Mouse (Mus musculus): Measurements from ENCODE around the gene Drd3. TPM values are rescaled to one million over a fixed set of nuclear protein-coding genes. Genes with fewer than 3 reads are reported as not detected.
A peak's percentile ranks its signal among the peaks of the same experiment; 100 is the strongest.

Drd3 gene
- total RNA-seq, 2 experiments from 2014 or later: not detected

DNA sequence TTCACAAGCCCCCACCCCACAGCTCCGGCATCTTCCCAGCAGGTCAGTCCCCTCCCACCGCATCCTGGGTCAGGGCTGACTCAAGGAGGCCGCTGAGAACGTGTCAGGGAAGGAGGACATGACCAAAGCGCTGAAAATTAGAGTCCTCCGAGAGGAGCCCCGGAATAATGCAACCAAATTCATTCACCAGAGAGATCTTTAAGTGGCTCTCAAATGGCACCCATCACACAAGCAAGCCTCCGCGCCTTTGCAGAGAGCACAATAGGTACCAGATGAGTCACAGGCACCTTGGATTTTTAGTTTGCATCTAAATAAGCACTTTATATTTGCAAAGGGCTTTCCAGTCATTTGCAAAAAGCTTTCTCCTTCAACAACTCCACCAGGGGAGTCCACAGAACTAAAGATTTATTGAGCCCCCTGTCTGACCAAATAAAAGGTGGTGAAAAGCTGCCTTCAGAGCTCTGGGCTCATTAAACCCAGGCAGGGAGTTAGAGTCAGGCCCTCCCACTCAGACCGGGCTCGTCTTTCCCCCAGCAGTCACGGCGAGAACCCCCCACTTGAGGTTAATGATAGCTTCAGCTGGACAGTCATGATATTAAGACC is 46.4 kb downstream of the Drd3 start:
- no peak for ATAC-seq (replicated peaks; ENCODE audit: poor library complexity, severe bottlenecking)

DNA sequence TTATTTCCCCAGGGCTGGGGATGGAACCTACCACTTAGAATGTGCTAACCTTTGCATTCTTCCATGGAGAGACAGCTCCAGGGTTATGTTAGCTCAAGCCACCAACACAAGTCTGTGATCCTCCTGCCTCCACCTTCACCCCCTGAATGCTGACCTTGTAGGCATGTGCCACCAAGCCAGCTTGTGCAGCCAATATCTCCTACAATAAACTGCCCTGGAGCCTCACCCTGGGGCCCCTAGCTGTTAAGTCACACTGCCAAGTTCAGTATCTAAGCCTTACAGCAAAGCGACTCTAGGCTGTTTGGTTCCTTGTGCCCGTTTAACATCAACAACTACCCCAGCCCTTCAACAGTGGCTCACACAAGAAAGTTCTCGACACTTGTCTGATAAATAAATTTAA is 47.3 kb downstream of the Drd3 start:
- ATAC-seq (replicated peaks; ENCODE audit: poor library complexity, severe bottlenecking): no peak

DNA sequence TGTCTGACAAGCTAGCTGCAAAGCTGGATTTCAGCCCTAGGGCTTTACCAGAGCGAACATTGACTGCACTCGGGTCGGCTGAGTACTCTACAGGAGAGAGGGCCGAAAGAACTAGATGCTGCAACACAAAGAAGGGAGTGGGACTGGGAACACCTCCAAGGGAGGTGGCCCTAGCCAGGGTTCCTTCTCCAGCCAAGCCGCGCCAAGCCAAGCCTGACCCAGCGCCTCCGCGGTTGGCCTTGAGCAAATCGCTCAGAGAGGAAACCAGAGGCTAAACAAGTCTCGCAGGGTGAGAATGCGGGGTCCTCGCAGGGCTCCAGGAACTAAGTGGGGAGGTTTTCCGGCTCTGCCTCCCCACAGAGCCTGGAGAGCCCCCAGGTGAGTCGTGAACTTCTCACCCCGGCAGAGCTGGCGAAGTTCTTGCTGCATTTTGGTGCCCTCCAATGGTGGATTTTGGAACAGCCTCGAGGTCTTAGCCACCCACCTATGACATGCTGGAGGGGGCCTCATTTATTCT is 48.0 kb downstream of the Drd3 start:
- ATAC-seq (replicated peaks; ENCODE audit: poor library complexity, severe bottlenecking): peak; percentile 89

DNA sequence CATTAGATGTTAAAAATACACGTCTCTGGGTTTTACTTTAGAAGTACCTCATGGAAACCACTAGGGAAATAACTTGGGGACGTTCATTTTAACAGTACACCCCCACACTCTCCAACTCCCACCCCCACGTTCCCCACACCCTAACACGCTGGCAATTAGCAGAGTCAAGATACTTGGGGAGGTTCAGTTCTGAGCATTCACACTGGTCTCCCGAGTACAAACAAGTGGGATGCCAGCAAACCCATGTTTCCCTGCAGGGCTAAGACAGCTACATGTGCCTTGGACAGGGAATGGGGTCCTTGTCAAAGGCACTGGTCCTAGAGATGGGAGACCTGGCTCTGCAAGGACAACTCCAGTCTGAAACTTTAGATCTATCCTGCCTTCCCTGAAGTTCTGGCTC is 48.6 kb downstream of the Drd3 start:
- ATAC-seq (replicated peaks; ENCODE audit: poor library complexity, severe bottlenecking): no peak

DNA sequence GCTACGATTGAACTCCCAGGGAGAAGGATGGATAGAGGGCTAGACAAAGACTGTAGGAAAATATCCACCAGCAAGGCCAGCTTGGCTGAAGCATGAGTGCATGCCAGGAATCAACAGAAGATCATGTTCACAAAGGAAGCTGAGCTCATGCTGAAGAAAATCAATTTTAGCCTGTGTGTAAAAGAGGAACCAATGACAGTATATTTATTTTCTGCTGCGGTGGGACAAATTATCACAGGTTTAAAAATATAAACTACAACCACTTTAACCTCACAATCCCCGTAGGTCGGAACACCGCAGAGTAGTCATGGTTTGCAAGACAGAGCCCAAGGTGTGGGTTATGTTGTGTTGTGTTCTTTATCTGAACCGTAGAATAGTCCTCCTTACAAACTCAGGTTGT is 50.5 kb downstream of the Drd3 start:
- no peak for ATAC-seq (replicated peaks; ENCODE audit: poor library complexity, severe bottlenecking)

DNA sequence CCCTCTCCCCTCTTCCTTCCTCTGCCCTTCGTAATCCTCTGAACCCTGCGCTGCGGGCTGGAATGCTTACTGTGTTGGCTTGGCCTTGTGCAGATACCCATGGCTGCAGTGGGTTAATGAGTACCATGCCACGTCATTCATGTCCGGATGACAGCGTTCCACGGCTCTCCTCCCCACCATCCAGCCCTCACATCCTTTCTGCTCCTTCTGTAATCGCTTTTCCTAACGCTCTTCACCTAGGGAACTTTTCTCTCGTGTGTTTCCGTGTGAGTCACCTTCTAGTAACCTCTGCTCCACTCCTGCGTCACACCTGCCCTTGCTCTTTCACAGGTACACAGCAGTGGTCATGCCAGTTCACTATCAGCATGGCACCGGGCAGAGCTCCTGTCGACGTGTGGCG is 53.2 kb downstream of the Drd3 start:
- no peak for ATAC-seq (replicated peaks; ENCODE audit: poor library complexity, severe bottlenecking)

DNA sequence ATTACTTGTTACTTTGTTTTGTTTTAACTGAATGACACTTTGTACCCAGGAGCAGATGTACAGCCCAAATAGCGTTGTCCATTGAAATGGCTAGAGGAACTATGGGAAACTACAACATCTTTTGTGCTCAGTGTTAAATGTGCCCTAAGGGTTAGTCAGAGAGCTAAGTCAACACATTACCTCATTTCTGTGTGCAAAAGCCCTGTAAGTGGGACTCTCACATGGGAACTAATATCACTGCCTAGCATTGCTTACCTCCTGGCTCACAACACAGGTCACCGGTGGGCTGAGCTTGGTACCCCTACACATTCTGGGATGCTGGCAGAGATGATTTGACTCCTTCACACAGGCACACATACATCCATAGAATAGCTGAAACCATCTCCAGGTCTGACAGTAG is 55.6 kb downstream of the Drd3 start:
- no peak for ATAC-seq (replicated peaks; ENCODE audit: poor library complexity, severe bottlenecking)

DNA sequence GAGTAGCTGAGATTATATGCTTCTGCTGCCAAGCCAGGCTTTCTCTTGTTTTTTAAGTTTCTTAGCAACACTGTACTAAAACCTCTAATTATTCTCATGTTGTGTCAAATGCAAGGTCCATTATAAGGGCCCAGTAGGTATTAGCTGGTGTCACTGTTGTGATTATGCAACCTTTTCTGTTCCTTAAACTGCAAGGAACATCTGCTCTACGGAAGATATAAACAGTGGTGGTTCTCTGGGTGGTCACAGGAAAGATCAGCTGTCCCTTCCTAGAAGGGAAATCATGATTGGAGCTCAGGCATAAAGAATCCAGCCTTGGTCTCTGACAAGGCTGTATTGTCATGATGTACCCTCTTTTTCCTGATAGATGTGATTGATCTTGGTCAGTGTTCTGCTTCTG is 57.6 kb downstream of the Drd3 start:
- peak; percentile 80 for ATAC-seq (replicated peaks; ENCODE audit: poor library complexity, severe bottlenecking)

DNA sequence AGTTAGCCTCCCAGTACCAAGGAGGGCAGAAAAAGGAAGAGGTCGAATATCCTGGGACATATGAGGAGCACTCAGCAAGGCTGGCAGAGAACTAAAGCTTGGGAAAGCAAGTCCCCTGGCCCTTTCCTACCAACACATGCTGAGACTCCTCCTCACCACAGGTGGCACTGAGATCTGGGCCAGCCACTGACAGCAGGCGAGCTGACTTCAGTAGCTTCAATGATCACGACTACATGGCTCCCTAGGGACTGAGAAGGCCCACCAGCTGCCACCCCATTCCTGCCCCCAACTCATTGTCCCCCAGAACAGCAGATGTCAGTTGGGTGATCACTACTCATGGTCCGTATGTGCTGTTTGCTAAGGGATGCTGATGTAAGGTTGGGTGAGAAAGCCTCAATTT is 60.8 kb downstream of the Drd3 start:
- ATAC-seq (replicated peaks; ENCODE audit: poor library complexity, severe bottlenecking): no peak

DNA sequence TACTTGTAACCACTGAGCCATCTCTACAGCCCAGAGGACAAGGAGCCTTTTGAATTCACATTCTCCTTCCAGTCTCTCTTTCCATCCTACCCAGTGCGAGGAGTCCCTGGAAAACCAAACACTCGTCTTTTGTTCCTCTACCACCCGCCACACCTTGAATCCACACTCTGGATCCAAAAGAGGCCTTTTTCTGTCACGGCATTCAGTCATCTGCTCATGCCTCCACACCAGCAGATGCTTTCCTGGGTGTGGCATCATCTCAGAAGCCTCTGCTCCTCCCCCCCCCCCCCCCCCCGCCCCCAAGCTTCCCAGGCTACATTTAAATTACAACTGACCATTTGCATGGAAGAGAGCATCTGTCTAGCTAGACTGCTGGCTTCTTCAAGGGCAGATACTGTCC is 62.5 kb downstream of the Drd3 start:
- no peak for ATAC-seq (replicated peaks; ENCODE audit: poor library complexity, severe bottlenecking)

DNA sequence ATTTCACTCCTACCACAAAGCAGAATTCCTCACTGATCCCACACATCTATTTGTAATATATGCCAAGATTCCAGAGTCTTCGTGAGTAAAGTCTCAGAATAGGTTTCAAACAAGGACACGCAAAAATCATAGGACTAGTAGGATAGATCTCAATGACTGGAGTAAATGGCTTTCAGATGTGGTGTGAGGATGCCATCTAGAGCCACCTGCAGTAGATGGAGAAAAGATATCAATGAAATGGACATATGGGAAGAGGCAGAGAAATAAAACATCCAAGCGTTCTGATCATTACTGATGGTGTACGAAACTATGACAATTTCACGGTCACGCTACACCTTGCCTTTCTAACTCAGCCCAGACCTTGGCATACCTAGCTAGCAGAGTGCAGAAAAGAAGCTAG is 64.6 kb downstream of the Drd3 start:
- ATAC-seq (replicated peaks; ENCODE audit: poor library complexity, severe bottlenecking): no peak

DNA sequence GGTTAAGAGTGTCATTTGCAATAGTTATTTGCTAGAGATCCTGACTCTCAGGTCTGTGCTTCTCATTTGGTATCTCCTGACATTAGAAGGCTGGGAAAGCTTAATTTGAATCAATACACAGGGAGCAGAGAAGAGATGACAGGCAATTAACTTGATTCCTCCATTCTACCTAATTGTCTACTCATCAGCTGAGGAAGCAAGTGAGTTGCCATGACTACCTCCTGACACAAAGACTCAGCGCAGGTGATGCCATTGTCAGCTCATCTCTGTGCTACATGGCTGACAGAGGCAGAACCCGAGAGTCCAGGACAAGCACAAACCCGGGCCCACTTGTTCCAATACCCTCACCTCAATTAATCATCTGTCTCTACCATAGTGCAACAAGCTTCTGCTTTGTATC is 73.7 kb downstream of the Drd3 start:
- no peak for ATAC-seq (replicated peaks; ENCODE audit: poor library complexity, severe bottlenecking)

DNA sequence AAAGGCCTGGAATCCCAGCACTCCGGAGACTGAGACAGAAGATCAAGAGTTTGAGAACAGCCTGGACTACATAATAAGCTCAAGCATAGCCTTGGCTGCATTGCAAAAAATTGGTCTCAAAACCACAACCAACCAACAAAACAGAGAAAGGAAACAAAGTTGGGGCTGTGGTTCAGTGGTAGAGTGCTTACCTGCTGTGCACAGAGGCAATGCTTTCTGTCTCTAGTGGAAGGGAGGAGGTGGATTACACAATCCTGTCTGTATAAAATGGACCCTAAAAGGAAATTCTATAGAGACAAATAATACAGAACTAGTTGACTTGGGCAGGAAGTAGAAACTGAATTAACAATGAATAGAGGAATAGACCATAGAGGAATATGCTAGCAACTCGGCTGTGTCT is 78.1 kb downstream of the Drd3 start:
- peak; percentile 79 for ATAC-seq (replicated peaks; ENCODE audit: poor library complexity, severe bottlenecking)

DNA sequence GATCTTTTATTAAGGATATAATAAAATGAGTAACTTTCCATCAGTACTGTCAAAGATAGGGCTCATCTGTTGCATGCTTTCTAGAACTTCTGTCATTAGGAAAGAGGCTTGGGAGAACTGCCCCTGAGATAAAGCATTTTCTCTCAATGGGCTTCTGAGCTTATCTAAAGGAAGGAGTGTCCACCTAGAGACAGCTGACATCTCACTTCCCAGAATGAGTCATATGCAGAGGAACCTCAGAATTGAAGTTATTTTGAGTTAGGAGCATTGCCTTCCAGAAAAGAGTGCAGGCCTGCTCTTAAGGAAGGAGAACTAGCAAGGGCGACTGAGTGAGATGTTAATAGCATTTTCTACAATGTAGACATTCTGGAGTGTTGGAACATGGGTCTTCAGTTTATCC is 87.4 kb downstream of the Drd3 start:
- ATAC-seq (replicated peaks; ENCODE audit: poor library complexity, severe bottlenecking): no peak

DNA sequence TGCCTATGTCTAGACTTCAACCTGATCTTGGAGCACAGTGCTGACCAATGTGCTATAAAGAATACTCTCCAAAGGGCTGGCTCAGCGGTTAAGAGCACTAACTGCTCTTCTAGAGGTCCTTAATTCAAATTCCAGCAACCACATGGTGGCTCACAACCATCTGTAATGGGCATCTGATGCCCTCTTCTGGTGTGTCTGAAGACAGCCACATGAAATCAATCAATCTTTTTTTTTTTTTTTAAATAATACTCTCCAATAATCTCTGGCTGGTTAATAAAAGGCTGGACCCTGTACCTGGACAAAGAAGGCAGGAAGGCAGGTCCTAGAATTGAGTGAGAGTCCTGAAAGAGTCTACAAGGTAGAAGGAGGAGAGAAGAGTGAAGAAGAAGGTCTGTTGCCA is 96.0 kb downstream of the Drd3 start:
- no peak for ATAC-seq (replicated peaks; ENCODE audit: poor library complexity, severe bottlenecking)

DNA sequence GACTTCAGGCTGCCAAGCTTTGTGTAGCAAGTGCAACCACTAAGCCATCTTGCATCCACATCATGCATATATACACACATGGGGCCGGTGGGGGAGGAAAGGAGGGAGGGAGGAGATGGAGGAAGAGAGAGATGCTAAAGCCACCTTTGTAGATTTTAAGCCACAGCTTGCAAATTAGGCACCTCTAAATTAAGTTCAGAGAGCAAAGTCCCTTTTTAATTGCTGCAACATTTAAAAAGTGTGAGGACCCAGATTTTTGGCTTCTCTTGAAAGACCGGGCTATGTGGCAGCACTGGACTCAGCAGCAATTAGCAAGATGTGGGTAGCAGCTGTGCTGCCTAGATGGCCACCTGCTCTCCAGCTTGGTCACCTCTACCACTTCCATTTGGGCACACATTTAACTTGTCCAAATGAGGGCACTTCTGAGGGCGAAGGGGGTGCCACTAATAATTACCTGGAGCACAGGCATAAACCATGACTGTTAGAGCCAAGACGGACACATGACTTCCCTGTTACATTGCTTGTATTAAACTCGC is 105.2 kb downstream of the Drd3 start:
- no peak for ATAC-seq (replicated peaks; ENCODE audit: poor library complexity, severe bottlenecking)

DNA sequence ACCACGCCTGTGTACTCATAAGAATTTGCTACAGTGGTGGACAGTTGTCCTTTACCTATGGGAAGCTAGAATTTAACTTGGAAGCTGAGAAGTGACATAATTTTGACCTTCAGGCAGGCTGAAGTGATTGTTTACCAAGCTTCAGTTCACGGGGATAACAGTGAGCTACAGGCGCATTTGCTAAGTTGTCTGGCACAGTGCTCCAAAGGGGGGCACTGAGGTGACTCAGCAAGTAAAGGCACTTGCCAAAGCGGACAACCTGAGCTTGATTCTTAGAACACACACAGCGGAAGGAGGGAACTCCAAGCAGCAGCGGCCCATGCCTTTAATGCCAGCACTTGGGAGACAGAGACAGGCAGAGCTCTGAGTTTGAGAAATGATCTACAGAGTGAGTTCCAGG is 106.8 kb downstream of the Drd3 start:
- no peak for ATAC-seq (replicated peaks; ENCODE audit: poor library complexity, severe bottlenecking)

DNA sequence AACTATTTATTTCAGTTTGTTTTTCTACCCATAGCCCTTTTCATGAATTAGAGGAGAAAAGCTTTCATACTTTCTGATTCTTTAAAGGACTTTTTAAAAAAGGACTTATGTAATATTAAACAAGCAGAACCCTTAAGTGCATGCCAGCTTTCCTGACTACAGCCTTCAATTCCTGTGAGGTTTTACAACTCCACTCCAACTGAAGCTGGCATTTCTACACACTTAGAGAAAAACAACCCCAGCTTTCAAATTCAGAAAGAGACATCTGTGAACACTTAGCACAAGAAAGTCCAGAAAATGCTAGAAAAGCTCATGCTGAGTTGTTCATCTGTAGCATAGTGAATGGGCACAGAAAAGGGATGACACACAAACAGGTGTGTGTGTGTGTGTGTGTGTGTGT is 116.0 kb downstream of the Drd3 start:
- ATAC-seq (replicated peaks; ENCODE audit: poor library complexity, severe bottlenecking): no peak

DNA sequence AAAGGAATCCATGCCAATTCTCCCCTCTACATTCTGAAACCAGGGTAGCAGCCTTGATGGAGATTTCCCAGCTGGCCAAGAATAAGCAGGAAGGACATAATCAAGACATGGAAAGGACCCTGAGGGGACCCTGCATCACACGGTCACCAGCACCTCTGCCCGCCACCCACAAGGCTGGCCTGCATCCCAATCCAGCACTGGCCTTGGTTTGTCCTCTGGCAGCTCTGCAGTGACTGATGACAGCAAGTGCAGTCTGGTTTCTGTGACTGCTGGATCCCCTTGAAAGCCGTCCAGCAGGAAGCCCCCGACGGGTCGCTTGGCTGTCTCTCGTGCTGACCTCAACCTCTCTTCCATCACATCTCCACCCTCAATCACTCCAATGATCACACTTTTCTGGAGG is 117.6 kb downstream of the Drd3 start:
- no peak for ATAC-seq (replicated peaks; ENCODE audit: poor library complexity, severe bottlenecking)

Measured in granulocyte monocyte progenitor cell, adult 5-6 weeks (primary cell).